Mouse (Mus musculus) right cerebral cortex, adult 2 months (tissue): Measurements from ENCODE around the gene Scyl1.

Experiments used
- DNase-seq, 2 experiments: peaks; one replicate each; pipeline ENCODE4 v3.0.0; 2021 to 2022; ENCODE audit warnings: low spot score in 2 of 2

Gene Scyl1

DNA sequence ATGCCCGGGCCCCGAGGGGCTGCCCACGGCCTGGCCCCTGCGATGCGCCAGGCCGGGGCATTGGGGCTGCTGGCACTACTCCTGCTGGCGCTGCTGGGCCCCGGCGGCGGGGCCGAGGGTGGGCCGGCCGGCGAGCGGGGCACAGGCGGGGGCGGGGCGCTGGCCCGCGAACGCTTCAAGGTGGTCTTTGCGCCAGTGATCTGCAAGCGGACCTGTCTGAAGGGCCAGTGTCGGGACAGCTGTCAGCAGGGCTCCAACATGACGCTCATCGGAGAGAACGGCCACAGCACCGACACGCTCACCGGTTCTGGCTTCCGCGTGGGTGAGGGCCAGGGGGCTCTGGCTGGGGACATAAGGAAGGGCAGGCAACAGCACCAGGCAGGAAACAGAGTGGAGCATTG is 29.0 kb downstream of the Scyl1 start:
- no peak for DNase-seq

DNA sequence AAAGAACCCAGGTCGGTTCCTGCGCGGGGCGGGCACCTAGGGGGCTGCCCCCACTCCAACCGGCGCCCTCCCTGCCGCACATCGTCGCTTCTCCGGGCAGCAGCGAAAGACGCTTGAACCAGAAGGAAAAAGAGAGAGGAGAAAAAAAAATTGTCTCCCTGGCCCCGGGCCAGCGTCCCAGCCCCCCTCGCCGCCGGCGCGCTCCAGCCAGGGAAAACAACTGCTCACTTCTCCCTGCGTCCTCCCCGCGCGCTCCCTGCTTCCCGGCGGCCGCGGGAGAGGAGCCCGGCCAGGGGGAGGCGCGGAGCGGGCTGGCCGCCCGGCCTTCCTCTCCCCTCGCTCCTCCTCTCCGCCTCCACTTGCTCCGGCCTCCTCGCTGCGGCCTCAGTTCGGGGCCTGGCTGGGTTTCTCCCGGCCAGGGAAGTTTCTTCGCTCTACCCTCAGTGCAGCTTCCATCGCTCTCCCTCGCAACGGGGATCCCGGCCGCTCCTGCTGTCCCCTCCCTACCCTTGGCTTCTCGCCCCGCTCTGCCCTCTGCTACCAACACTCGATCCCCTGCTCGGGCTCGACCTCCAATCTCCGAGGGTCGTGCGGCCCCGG is 29.5 kb downstream of the Scyl1 start:
- peak; percentile 68 to 69 for DNase-seq

DNA sequence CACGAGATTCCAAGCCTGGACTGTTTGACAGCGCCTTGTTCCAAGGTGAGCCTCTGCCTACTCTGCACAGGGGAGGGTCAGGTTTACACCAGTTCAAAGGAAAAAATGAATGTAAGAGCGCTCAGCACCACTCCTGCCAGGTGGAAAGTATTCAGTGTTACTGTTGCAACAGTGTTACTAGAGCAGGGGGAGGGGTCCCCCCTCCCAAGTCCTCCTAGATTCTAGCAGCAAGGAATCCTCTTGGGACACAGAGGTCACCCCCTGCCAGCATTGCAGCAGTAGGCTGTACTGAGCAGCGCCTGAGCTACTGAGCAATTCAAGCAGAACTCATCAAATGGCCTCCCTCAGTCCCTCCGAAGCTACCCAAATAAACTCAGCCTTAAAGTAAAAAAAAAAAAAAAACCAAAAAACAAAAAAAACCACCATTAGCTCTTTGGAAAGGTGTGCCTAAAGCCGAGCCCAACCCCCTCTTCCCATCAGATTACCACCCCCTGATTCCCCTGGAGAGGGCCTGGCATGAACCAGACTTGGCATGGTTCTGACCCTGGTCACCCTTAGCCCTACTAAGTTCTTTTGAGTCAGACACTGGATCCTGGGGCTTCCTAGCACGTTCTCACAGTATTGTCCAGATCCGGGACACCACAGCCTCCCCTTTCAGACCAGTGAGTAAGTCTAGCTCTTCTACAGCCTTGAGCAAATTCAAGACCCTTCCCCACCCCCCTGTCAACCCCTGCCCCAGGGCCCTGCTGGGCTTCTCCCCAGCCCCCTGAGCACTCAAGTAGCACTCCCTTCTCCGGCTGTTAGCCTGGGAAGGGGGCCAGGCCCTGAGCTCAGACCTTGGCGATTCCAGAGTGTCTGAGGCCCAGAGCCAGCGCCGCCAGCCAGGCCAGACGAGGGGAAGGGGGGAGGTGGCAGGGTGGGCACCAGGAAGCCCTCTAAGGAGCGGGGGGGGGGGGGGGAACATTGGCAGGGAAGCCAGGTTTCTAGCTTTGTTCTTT is 30.6 kb downstream of the Scyl1 start, which contains the start of gene Ltbp3:
Gene Ltbp3, plus strand, starts transcription at position 585 of the 998 bp plus-strand sequence.
- no peak for DNase-seq

DNA sequence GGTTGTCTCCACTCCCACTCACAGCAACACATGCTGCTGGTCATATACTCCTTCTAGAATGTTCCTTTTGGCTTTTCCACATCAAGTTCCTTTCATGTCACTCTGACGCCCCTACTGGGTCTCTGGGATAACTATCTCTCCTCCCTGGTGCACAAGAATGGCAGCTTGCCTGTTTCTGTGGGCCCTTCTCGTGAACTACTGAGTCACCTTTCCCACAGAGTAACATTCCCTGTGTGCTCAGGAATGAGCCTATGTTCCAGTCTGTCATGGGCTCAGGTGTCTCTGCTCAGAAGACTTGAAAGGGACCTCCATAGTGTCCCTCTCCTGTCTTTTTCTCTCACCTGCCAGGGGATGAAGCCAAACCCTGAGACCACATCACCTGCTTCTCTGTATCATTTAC is 31.8 kb downstream of the Scyl1 start:
- no peak for DNase-seq

DNA sequence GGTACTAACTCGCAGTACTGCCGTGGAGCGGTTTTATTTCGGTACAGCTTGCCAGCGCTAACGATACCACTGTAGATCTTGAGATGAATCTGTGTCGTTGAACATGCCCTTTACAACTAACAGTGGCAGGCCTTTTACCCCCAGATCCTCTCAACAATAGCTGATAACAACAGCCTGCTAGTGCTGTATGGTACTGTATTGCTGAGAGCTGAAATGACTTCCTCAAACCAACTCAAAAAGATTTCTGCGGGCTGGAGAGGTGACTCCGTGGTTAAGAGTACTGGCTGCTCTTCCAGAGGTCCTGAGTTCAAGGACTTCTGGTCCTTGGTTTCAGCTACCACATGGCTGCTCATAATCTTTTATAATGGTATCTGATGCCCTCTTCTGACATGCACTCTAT is 36.9 kb downstream of the Scyl1 start:
- DNase-seq: no peak

DNA sequence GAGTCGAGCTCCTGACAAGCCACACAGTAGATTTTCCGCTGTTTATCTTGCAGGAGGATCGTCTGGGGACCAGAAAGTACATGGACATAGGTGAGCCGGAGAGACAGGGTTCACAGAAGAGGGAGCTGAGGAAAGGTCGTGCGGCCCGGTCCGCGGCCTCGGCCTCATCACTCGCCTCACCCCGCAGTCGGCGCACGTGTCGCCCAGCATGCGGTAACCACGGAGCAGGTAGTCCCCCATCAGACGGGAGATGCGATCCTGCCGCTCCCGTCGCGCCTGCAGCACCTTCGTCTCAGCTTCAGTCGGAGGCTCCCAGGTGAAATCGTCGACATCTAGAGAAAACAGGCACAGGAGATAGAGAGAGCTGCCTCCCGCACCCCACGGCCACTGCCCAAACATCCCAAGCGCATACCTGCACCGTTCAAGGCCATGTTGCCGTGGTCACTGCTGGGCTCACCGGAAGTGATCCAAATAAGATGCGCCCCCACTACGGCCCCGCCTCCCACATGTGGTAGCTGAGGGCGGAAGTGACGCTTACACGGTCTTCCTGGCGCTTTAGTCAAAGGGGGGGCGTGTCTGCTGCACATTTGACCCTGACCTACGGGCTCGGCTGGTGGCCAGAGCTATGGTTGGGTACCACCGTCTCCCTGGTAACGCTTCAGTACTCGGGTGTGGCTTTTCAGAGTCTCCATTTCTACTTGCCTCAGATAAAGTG is 39.8 kb downstream of the Scyl1 start:
- DNase-seq: peak; percentile 95

DNA sequence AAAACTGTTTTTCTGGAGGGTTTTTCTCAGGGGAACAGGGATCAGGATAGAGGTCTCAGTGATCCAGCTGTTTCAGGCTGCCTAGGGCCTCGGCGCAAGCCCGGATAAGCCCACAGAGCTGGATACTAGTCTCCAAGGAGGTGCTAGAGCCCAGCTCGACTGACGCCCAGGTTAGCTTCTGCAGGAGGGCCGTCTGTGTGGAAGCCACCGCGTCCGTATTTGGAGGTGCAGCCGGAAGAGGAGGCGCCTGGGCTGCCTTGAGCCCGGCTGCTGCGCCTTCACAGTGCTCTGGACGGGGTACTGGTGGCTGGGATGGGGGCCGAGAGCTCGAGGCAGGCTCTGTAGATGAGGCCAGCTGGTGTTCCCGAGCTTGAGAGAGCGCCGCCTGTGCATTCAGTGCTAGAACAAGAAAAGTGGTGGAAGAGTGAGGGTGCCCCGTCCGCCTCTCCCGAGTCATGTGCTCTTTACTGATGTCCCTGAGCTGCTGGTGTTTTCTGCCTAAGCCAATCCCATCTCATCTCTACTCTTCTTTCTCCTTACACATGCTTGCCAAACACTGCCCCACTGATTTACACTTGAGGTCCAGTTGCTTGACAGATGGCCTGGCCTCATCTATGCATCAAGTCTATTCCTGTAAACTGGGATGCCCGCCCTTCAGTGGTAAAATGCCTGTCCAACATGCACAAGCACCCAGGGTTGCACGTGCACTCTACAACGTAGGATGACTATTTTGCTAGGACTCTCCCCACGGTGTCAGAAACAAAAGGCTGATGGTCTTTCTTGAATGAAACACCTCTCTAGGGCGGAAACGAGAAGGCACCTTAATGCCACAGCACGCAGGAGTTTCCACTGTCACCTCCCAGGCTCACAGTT is 40.7 kb downstream of the Scyl1 start:
- DNase-seq: no peak

DNA sequence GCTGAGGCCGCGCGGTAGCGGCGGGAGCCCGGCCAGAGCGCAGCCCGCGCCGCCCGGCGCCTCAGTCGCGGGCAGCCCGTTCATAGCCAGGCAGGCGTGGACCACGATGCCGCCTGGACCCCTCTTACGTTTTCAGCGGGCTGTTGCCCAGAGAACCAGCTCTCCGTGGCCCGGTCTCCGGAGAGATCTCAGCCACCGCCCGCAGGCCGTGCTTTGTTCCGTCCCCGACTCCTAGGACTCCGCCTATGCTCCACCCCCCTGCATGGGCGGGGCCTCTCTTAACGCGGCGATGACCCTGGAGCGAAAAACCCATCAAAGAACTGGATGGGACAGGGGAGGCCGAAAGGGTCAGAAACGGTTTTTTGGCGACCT is 41.8 kb downstream of the Scyl1 start, which contains the start of gene Fam89b:
Gene Fam89b, minus strand, starts transcription at position 210 of the 372 bp plus-strand sequence.
- peak; percentile 79 to 85 for DNase-seq

DNA sequence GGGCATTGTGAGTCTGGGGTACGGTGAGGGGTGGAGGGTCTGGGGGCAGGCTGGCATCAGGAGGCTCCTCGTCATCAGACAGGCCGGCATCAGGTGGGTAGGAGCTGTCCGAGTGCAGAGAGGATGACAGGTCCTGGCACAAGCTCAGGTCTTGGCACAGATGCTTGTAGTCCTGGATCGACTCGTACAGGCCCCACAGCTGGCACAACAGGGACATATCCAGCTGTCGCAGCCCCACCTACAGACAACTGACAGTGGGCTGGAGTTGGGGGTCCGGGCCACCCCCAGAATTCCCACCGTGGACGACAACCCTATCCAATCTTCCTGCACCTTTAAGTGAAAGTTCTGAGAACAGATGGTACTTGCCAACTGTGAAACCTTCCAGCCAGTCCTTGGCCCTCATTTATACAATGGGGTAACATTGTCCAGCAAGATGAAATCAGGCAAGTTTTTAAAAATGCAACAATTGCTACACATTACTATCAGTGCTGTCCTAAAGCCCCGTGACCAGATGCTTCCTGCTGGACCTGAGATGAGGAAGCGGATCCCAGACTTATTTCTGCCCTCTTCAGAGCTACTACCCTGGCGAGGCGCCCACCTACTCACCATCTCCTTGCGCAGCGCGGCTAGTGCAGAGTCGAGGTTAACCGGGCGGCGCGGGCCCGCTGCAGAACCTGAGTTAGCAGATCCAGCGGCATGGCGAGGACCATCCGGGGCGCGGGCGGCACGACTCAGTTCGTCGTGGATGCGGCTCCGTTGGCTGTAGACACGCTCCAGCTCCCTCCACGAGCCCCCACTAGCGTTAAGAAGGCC is 42.4 kb downstream of the Scyl1 start:
- peak; percentile 54 to 73 for DNase-seq

DNA sequence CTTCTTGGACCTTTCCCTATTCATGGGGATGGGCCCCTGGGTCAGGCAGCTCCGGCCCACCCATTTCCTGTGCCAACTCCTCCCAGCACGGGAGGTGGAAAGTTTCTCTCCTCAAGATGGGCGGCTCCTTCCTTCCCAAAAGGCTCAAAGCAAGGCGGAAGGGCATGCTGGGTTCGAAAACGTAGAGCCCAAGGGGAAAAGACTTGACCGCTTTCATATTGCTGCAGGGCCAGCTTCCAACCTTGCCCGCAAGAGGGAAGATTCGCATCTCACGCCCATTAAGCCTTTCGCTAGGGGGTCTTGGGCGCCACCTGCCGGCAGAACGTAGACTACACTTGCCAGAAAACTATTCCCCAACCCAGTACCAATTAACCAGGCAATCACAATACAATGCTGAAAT is 43.5 kb downstream of the Scyl1 start:
- DNase-seq: peak; percentile 90 to 93

DNA sequence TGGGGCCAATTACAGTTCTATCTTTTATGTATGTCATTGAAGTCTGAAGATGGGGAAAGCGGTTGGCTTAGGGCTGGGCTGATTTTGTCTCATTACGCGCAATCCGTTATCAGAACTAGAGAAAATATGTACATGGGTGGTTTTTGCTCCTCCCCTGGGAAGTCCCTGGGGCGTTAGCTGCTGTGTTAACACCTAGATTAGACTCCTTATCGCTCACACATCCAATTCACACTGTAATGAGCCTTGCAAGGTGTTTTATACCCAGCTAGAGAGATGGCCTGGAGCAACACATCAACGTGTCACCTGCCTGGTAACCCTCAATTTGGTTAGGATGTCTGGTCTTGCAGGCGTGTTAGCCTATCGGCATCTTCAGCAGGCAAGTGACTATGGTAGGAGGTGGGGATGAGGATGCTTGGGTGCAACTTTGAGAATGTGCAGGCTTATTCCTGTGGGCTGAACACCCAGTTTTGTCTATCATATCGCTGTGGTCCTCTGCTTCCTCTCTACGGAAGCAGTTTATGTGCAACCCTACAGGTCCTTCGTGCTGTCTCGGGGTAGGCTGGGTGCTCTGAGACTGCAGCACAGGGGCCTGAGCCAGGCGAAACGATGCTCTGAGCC is 44.1 kb downstream of the Scyl1 start:
- no peak for DNase-seq

DNA sequence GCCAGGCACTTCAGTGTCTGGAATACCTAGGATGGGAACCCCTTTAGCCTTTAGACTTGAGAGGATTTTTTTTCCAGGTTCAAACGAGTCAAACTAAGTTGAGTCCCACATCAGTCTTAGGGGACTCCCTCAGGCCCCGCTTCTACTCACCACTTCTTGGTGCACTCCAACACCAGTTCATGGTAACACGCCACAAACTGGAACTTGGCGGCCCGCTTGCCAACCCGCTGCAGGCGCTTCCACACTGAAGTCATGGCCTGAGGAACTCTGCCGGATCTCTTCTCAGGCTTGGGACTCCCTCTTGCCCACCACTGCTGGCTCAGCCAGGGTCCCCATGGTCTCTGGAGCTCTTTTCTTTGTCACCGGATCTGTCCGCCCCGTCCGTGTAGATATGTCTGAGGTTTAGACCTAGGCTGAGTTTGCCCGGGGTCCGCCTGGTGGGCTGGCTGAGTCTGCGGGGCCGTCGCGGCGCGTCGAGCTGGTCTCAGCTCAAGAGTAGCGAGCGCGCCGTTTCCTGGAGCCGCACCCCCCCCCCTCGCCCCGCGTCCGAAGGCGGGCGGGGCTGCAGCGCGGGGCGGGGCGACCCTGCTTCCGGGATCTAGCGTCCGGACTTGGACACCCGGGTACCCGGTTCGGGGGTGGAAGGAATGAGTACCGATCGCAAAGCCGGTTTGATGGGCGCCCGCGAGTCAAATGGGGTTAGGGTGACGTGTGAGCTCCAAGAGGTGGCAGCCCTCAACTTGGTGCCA is 45.3 kb downstream of the Scyl1 start, which contains the start of gene Ehbp1l1:
Gene Ehbp1l1, minus strand, starts transcription at position 551 of the 749 bp plus-strand sequence.
- DNase-seq: no peak

DNA sequence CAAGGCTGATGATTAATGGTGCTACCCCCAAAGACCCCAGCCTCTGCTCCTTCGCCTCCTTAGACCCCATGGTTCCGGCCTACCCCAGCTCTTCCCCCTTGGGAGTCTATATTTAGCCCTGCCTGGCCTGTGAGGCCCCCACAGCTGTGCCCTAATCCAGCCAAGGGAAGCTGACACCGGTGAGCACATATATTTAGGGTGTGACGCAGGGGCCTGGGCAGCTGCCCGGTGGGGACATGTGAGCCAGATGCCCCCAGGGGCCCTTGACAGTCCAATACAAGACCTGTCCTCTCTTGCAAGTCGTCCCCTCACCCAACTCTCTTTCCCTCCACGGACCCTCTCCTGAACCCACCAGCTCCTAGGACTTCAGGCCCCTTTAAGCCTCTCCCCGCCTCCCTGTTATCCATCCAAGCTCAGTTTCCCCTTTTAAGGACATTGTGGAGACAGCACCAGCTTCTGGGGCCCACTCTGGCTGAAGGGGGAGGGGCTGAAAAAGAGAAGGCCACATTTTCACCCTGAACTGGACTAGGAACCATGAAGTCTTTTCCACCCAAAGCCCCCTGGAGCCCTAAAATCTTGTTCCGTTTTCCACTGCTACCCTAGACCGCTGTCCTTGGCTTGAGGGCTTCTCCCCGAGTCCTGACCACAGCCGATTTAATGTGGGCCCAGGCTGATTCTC is 46.1 kb downstream of the Scyl1 start:
- no peak for DNase-seq

DNA sequence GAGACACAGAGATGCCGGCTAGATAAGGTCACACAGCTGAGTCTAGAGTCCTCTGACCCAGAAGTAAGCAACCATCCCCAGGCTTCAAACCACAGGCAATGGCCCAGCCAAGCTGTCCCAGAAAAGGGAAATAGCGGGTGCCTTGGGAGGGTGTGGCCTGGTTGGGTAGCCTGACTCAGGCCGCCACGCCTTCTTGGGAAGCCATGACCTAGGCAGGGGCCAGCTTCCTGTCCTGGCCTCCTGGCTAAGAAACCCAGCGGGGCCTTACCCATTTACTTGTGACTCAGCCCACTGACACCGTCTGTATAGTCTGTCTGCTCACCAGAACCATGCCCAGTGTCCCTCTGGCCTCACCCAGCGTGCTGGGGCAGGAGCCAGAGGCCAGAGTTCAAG is 46.7 kb downstream of the Scyl1 start:
- DNase-seq: no peak

DNA sequence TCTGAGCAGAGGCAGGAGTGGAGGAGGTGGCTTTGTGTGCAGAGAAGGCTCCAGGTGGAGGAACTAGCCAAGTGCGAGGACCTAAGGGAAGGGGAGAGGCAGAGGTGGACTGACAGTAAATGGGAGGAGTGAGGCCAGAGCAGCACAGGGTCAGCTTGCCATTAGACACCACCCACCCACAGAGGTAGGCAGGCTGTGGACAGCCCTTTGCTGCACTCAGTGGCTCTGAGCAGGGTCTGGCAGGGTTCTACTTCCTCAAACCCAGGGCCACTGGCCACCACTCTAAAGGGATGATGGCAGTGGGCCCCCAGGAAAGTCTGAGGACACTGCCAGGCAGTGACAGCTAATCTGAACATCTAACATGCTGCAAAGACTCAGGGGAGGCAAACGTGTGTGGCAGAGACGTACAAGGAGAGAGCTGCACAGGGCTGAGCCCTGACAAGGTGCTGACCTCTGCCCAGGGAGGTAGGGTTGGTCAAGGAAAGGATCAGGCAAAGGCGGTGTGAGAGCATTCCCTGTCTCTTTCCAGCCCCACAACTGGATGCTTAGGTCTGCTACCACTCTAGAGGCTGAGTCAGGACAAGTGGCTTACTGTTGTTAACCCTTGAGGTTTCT is 47.2 kb downstream of the Scyl1 start:
- DNase-seq: no peak

DNA sequence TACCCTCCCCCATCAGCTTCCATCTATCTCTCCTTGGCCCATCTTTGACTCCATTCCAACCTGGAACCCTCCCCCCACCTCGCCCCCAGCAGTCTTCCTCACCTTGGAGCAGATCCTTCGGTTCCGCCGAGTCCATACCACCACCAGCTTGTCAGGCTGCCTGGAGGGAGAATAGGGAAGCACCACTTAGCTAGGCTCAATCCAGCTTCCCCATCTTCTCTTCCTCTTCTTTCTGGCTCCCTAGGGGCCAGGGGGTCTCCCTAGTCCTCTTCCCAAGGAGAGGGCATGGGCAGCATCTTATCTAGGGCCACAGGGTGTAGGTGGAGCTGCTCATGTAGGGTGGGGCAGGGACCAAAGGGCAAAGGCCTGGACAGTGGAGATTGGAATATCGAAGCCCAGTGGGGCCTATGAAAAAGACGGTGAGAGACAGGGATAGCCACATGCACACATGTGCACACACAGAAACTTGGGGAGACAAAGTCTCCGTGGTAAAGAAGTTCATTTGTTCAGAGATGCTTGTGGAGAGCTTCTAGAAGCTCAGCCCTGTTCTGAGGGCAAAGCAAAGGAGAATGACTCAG is 48.3 kb downstream of the Scyl1 start:
- DNase-seq: no peak

DNA sequence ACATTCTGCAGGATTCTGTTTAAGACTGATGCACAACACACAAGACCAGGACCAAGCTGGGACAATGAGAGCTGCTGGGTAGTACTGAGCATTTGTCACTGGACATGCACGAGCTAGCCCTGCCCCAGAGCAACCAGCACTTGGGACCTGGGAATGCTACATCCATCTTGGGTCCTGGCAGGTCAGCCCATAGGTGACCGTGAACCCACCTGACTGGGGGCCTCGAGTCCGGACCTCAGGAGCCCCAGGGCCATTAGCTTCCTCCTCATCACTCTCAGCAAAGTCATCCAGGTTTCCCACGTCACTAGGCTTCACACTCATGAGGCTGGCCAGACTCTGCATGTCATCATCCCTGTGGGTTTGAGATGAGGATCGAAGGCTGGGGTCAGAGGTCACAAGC is 50.0 kb downstream of the Scyl1 start:
- DNase-seq: no peak

DNA sequence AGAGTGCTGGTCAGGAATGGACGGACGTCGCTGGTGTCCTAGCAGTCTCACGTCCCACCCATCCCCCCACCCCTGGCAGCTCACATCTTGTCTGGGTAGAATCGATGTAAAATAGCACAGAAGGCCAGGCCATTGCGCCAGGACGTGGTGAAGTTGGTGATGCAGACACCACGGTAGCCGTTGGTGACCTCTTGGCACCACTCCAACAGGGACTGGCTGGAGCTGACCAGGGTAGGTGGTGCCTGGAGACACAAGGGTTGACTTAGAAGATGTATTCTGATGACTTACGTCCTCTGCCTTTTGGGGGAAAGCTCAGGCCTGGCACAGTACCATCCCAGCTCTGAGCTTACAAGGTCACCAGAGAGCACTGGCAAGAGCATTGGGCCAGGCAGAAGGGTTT is 54.3 kb downstream of the Scyl1 start:
- DNase-seq: no peak
